ENCODE assay signal across 9 mouse cellular contexts in genomic region chr15:79607757-79608156, GRCm38 (mm10). TPM values are rescaled to one million over a fixed set of nuclear protein-coding genes. Genes with fewer than 3 reads are reported as not detected.
DNase-seq lines count a peak whose midpoint lies in the region; ATAC-seq lines count a peak whose summit lies in the region.
"Had no signal": no experiment of that assay in that cellular context is flagged by ENCODE, and none has a peak within 500 bp of the region (broad histone marks: within the 10 kb centered on the region; RNA-seq: fewer than 3 reads in every experiment).

No protein-coding gene starts in this region.

- no peak overlapping the region for H3K4me3 ChIP-seq in heart, embryonic 10.5 days
- no peak overlapping the region for H3K4me3 ChIP-seq in midbrain, embryonic 14.5 days (replicated peaks; ENCODE audit: low read depth, low read length)
- no peak overlapping the region for H3K4me3 ChIP-seq in midbrain, embryonic 11.5 days (ENCODE audit: low read depth, low read length)
- H3K4me3 ChIP-seq: heart, embryonic 13.5 days; myocyte had no signal

- H3K27ac ChIP-seq in heart, embryonic 10.5 days = no peak overlapping the region
- no peak overlapping the region for H3K27ac ChIP-seq in midbrain, embryonic 14.5 days (replicated peaks; ENCODE audit: low read depth, low read length)
- no peak overlapping the region for H3K27ac ChIP-seq in midbrain, embryonic 11.5 days (ENCODE audit: low read depth, low read length)
- H3K27ac ChIP-seq: heart, embryonic 13.5 days had no signal

- peaks cover 11% of the 10 kb centered on the region for H3K4me1 ChIP-seq in heart, embryonic 10.5 days
- no peaks in the 10 kb centered on the region for H3K4me1 ChIP-seq in midbrain, embryonic 14.5 days (ENCODE audit: control insufficient read depth, insufficient read depth, low read length)
- no peaks in the 10 kb centered on the region for H3K4me1 ChIP-seq in midbrain, embryonic 11.5 days (ENCODE audit: control insufficient read depth, insufficient read depth, low read length)

- DNase-seq in heart, postnatal 4 days = peak; percentile 36
- DNase-seq in heart, embryonic 10.5 days (ENCODE audit: low spot score) = no peak
- DNase-seq in midbrain, embryonic 14.5 days = peak; percentile 58
- no peak for DNase-seq in midbrain, embryonic 11.5 days (ENCODE audit: low spot score, missing footprints)
- peak; percentile 68 for DNase-seq in brain, adult 2 months (ENCODE audit: low read depth, low spot score)
- DNase-seq in thymus, postnatal 10 days (ENCODE audit: low spot score in 2 of 2) = peak; percentile 12 to 43
- no peak for DNase-seq in spleen, adult 12 weeks (ENCODE audit: low spot score)

- WGBS in heart, embryonic 10.5 days = 52% methylated on average over 2 of the region's 2 CpGs
- WGBS in midbrain, embryonic 14.5 days = 47% methylated on average over 2 of the region's 2 CpGs
- 56% methylated on average over 2 of the region's 2 CpGs for WGBS in midbrain, embryonic 11.5 days

- H3K27me3 ChIP-seq in heart, embryonic 10.5 days (ENCODE audit: insufficient read depth, poor library complexity, severe bottlenecking) = peaks cover 26% of the 10 kb centered on the region
- H3K27me3 ChIP-seq in midbrain, embryonic 14.5 days (ENCODE audit: control insufficient read depth, insufficient read depth, low read length) = peaks cover 14% of the 10 kb centered on the region; the same call in 1 of the 2 replicates
- peaks cover 10% of the 10 kb centered on the region for H3K27me3 ChIP-seq in midbrain, embryonic 11.5 days (ENCODE audit: control insufficient read depth, insufficient read depth, low read length)

- no peak overlapping the region for H3K9ac ChIP-seq in midbrain, embryonic 14.5 days (replicated peaks; ENCODE audit: low read length)
- H3K9ac ChIP-seq in midbrain, embryonic 11.5 days (ENCODE audit: low read length) = no peak overlapping the region
- H3K9ac ChIP-seq: heart, embryonic 13.5 days had no signal

- H3K36me3 ChIP-seq in heart, embryonic 10.5 days = no peaks in the 10 kb centered on the region
- peaks cover 17% of the 10 kb centered on the region for H3K36me3 ChIP-seq in midbrain, embryonic 14.5 days (ENCODE audit: control insufficient read depth, insufficient read depth, low read length)
- no peaks in the 10 kb centered on the region; the same call in 1 of the 2 replicates for H3K36me3 ChIP-seq in midbrain, embryonic 11.5 days (ENCODE audit: control insufficient read depth, insufficient read depth, low read length)
- H3K36me3 ChIP-seq: heart, embryonic 13.5 days had no signal

- no peak overlapping the region for H3K4me2 ChIP-seq in midbrain, embryonic 14.5 days (ENCODE audit: low read length)
- H3K4me2 ChIP-seq in midbrain, embryonic 11.5 days = no peak overlapping the region
- H3K4me2 ChIP-seq: heart, embryonic 13.5 days had no signal

- H3K9me3 ChIP-seq in heart, embryonic 10.5 days = no peaks in the 10 kb centered on the region
- no peaks in the 10 kb centered on the region for H3K9me3 ChIP-seq in midbrain, embryonic 14.5 days (ENCODE audit: control insufficient read depth, low read length)
- H3K9me3 ChIP-seq in midbrain, embryonic 11.5 days (ENCODE audit: control insufficient read depth, low read length) = no peaks in the 10 kb centered on the region

- ATAC-seq in midbrain, embryonic 14.5 days (ENCODE audit: low FRiP score, low TSS enrichment) = no peak
- no peak for ATAC-seq in midbrain, embryonic 11.5 days (ENCODE audit: low FRiP score)

RNA-seq across cellular contexts. Expression of gene Dmc1, which starts 2.8 kb away (rescaled TPM):
- under 1 TPM; 0.31 to 0.86 TPM for total RNA-seq in heart, postnatal 4 days (2021)
- 1.2 and 1.5 TPM in 2 replicates for polyA plus RNA-seq in heart, embryonic 10.5 days (2016; fragmentation: Nextera tagmentation; extraction: Ambion mirVana)
- polyA plus RNA-seq in midbrain, embryonic 14.5 days (2014; fragmentation: Nextera tagmentation; extraction: Ambion mirVana) = 0.38 and 0.75 TPM in 2 replicates
- polyA plus RNA-seq in midbrain, embryonic 11.5 days (2014; fragmentation: Nextera tagmentation; extraction: Ambion mirVana) = 0.94 and 1.1 TPM in 2 replicates
- polyA plus RNA-seq: myocyte had no signal

RNA-seq across cellular contexts. Expression of gene Fam227a, which starts 51.0 kb away (rescaled TPM):
- total RNA-seq in heart, postnatal 4 days (2021) = 1 to 10 TPM; 1.0 to 1.2 TPM
- 0.55 and 1.1 TPM in 2 replicates for polyA plus RNA-seq in heart, embryonic 10.5 days (2016; fragmentation: Nextera tagmentation; extraction: Ambion mirVana)
- 6.9 TPM in 2 replicates for polyA plus RNA-seq in midbrain, embryonic 14.5 days (2014; fragmentation: Nextera tagmentation; extraction: Ambion mirVana)
- 2.2 and 3.7 TPM in 2 replicates for polyA plus RNA-seq in midbrain, embryonic 11.5 days (2014; fragmentation: Nextera tagmentation; extraction: Ambion mirVana)

RNA-seq across cellular contexts. Expression of gene Cby1, which starts 51.2 kb away (rescaled TPM):
- total RNA-seq in heart, postnatal 4 days (2021) = 10 to 100 TPM; 30.9 to 35.5 TPM
- polyA plus RNA-seq in heart, embryonic 10.5 days (2016; fragmentation: Nextera tagmentation; extraction: Ambion mirVana) = 42.9 and 48.9 TPM in 2 replicates
- 84.2 and 89.7 TPM in 2 replicates for polyA plus RNA-seq in midbrain, embryonic 14.5 days (2014; fragmentation: Nextera tagmentation; extraction: Ambion mirVana)
- polyA plus RNA-seq in midbrain, embryonic 11.5 days (2014; fragmentation: Nextera tagmentation; extraction: Ambion mirVana) = 85.1 and 87.4 TPM in 2 replicates

Comparison
In these comparisons a context has a peak if more than half of its experiments do, and no peak if none do; other contexts are left out.
1. DNase-seq: peak in heart, postnatal 4 days (single experiment), midbrain, embryonic 14.5 days (single experiment), brain, adult 2 months (single experiment) and thymus, postnatal 10 days (2 of 2); none in heart, embryonic 10.5 days (single experiment), midbrain, embryonic 11.5 days (single experiment) and spleen, adult 12 weeks (single experiment).